Mouse (Mus musculus) hindbrain, embryonic 16.5 days (tissue): ENCODE results near the gene Gata3. TPM values are rescaled to one million over a fixed set of nuclear protein-coding genes. Genes with fewer than 3 reads are reported as not detected.

Source experiments
- ATAC-seq: fragments of 200-750 bp; cut with Nextera tagmentation; 2 replicates; pipeline ENCODE4 v1.8.0; 2017; ENCODE audit warnings: moderate TSS enrichment, moderate library complexity
- H3K27ac ChIP-seq: fragments of 300-500 bp; sonication (generic); 2 replicates; pipeline ENCODE4 v1.5.1; 2014; ENCODE audit warnings: low read depth, mild to moderate bottlenecking, control low read depth, low read length, moderate library complexity
- H3K27me3 ChIP-seq: fragments of 300-500 bp; sonication (generic); replicated peaks from 2 replicates; pipeline ENCODE4 v1.6.1; 2014; ENCODE audit warnings: low read length; ENCODE audit not compliant: control insufficient read depth, insufficient read depth
- H3K36me3 ChIP-seq: fragments of 300-500 bp; sonication (generic); 2 replicates; pipeline ENCODE4 v1.6.1; 2014; ENCODE audit warnings: mild to moderate bottlenecking, low read length, moderate library complexity, mixed read lengths; ENCODE audit not compliant: control insufficient read depth, insufficient read depth
- H3K4me1 ChIP-seq: fragments of 300-500 bp; sonication (generic); 2 replicates; pipeline ENCODE4 v1.6.1; 2014; ENCODE audit warnings: low read depth, low read length; ENCODE audit not compliant: control insufficient read depth, insufficient read depth
- H3K4me2 ChIP-seq: fragments of 300-500 bp; sonication (generic); 2 replicates; pipeline ENCODE4 v1.6.1; 2014; ENCODE audit warnings: mild to moderate bottlenecking, low read length, control low read depth, moderate library complexity
- H3K4me3 ChIP-seq: fragments of 300-500 bp; sonication (generic); 2 replicates; pipeline ENCODE4 v1.5.1; 2014; ENCODE audit warnings: mild to moderate bottlenecking, low read length, control low read depth, moderate library complexity
- H3K9ac ChIP-seq: fragments of 300-500 bp; sonication (generic); 2 replicates; pipeline ENCODE4 v1.6.1; 2014; ENCODE audit warnings: low read depth, mild to moderate bottlenecking, control low read depth, low read length, moderate library complexity
- H3K9me3 ChIP-seq: fragments of 300-500 bp; sonication (generic); 2 replicates; pipeline ENCODE4 v1.6.1; 2014; ENCODE audit warnings: mild to moderate bottlenecking, low read length, moderate library complexity; ENCODE audit not compliant: control insufficient read depth
- WGBS: fragments of 180-500 bp; shearing (Covaris S2); extraction: QIAGEN DNeasy Blood & Tissue Kit; methylation state at CpG from one replicate; pipeline ENCODE4 v1.1.7; 2014; 5-methylcytosine and 5-hydroxymethylcytosine counted together
- polyA plus RNA-seq: library from polyadenylated mRNA; unstranded; fragments of >200 nt; fragmentation: Nextera tagmentation; extraction: Ambion mirVana; gene quantifications from 2 replicates; pipeline ENCODE4 v1.2.1, GENCODE M21; 2015

The Gata3 gene
- polyA plus RNA-seq, 1 experiment from 2014 or later: 27.2 TPM

DNA sequence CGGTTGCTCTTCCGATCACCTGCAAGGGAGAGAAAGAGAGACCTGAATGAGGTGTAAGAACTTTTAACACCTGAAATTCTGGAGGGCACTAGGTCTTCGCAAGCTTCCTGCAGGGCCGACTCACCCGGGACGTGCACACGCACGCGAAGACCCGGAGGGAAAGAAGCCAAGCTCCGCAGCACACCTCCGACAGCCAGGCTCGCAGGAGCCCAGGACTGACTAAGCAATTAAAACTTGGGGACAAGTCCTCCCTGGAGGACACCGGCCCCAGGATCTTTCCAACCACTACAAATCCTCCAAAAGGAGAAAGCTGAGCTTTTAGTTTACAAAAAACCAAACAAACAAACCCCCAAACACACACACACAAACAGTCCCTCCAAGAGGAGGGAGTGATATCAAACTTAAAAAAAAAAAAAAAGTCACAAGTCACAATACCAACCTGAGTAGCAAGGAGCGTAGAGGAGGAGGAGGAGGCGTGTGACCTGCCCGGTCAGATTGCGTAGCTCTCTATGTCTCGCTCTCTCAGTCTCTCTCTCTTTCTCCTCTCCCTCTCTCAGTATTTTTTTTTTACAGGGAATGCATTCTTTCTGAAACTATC lies 11.8 kb downstream of the Gata3 start:
- Histone ChIP-seq H3K9ac (no peak overlapping the region), H3K27me3 (peaks cover 46% of the 10 kb centered on the region), H3K9me3 (no peaks in the 10 kb centered on the region), H3K27ac (no peak overlapping the region), H3K36me3 (no peaks in the 10 kb centered on the region), H3K4me3 (peak overlapping the region; percentile 46), H3K4me1 (peaks cover 11% of the 10 kb centered on the region; the same call in 1 of the 2 replicates), H3K4me2 (peak overlapping the region; percentile 84)
- 2% methylated on average over 19 of the region's 19 CpGs for WGBS
- no peak for ATAC-seq

DNA sequence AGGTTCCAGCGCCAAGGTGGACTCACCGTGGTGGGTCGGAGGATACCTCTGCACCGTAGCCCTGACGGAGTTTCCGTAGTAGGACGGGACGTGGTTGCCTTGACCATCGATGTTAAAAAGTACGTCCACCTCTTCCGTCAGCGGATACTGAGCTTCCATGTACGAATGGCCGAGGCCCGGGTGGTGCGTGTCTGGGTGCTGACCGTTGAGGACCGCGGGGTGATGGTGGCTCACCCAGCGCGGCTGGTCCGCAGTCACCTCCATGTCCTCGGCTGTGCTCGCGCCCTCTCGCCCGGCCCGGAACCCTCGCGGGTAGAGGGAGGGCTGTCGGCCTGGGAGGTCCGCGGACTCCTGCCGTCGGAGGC lies 12.5 kb downstream of the Gata3 start:
- H3K4me2 ChIP-seq: peak overlapping the region; percentile 46
- H3K4me1 ChIP-seq: peaks cover 11% of the 10 kb centered on the region; the same call in 1 of the 2 replicates
- WGBS: 1% methylated on average over 35 of the region's 35 CpGs
- H3K27me3 ChIP-seq: peaks cover 52% of the 10 kb centered on the region
- H3K4me3 ChIP-seq: peak overlapping the region; percentile 46
- no peak overlapping the region for H3K9ac ChIP-seq
- H3K27ac ChIP-seq: no peak overlapping the region
- H3K9me3 ChIP-seq: no peaks in the 10 kb centered on the region
- no peaks in the 10 kb centered on the region for H3K36me3 ChIP-seq
- ATAC-seq: no peak

DNA sequence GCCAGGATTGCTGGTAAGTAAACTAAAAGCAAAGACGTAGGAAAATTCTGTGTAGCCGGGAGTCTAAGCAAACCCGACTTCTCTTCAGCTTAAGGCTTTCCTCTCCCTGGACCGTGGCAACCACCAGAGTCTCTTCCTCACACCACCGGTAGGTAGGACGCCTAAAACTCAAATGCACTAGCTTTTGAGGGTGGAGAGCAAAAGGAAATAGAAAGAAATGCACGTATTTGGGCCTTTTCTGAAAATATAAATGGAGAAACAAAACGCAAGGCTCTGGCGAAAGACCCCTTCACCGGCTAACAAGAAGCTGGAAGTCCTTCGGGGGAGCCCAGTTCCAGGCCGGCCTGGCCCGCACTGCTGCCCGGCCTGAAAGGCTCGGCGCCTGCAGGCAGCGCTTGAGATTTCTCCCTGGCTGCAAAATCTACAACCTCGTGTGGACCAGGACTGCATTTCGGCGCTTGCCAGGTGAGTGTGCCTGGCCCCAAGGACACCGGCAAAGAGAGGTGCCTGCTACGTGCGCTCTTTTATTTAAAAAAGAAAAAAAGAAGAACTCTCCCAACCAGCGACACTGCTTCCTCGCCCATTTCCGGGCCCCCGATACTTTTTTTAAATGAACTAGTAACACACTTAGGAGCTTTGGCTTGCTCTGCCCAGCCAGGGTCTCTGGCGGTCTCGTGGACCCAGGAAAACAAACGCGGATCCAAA lies 13.1 kb downstream of the Gata3 start:
- H3K4me3 ChIP-seq: peak overlapping the region; percentile 46
- no peak overlapping the region for H3K9ac ChIP-seq
- WGBS: 3% methylated on average over 31 of the region's 31 CpGs
- peaks cover 48% of the 10 kb centered on the region for H3K27me3 ChIP-seq
- peaks cover 11% of the 10 kb centered on the region; the same call in 1 of the 2 replicates for H3K4me1 ChIP-seq
- peak overlapping the region; percentile 46 for H3K4me2 ChIP-seq
- no peaks in the 10 kb centered on the region for H3K9me3 ChIP-seq
- H3K36me3 ChIP-seq: no peaks in the 10 kb centered on the region
- ATAC-seq: no peak
- no peak overlapping the region for H3K27ac ChIP-seq

DNA sequence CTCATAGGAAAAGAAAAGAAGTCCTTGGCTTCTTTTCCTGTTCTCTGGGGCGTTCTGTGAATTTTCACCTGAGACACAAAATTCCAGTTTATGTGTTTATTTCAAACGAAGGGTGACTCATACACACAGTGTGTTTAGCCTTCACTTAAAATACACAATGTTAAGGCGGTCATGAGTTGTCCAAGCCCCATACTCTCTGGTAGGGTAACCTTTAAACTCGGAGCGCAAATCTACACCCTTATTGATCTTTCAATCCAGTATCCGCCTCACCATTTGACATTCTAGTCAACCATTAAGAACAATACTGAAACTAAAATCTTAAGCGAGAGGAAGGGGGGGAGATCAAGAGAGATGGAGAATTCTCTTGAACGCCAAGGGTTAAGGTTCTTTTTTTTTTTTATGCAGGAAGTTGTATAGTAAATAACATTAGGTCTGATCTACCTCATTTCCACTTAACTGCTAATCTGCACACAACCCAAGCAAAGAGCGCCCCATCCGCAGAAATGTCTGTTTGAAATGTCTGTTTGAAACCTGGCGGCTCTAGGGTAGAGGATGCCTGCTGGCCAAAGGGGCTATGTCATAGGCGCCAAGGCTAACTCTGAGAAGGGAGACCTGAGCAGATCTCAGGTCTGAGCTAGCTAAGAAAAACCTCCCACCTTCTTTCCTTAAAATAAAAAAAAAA lies 14.0 kb downstream of the Gata3 start:
- Histone ChIP-seq H3K36me3 (no peaks in the 10 kb centered on the region), H3K9ac (no peak overlapping the region), H3K4me1 (peaks cover 6% of the 10 kb centered on the region; the same call in 1 of the 2 replicates), H3K27ac (no peak overlapping the region), H3K4me2 (no peak overlapping the region), H3K9me3 (no peaks in the 10 kb centered on the region), H3K4me3 (peak overlapping the region; percentile 46), H3K27me3 (peaks cover 53% of the 10 kb centered on the region)
- WGBS: 13% methylated on average over 12 of the region's 12 CpGs
- ATAC-seq: no peak

DNA sequence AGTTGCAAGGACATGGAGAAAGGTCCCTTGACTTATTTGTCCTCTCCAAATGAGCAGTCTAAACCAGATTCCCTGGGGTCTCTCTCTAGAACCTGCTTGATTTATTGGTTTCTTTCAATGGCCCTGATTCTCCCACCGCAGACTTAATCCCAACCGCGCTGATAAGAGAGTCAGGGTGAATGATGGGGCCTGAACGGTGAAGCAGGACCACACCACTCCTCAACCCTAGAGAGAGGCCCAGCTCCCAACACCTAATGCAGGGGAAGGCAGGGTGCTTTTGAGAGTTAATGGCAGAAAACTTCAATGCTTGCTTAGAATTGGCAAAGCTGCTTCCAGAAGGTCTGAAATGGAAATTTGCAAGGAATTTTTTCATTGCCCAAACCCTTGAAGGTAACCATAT lies 14.6 kb downstream of the Gata3 start:
- Histone ChIP-seq H3K4me2 (peak overlapping the region; percentile 24), H3K27me3 (peaks cover 54% of the 10 kb centered on the region), H3K4me1 (peaks cover 5% of the 10 kb centered on the region; the same call in 1 of the 2 replicates), H3K27ac (no peak overlapping the region), H3K36me3 (no peaks in the 10 kb centered on the region), H3K9me3 (no peaks in the 10 kb centered on the region), H3K9ac (no peak overlapping the region), H3K4me3 (peak overlapping the region; percentile 20)
- no peak for ATAC-seq
- WGBS: 10% methylated on average over 4 of the region's 4 CpGs

DNA sequence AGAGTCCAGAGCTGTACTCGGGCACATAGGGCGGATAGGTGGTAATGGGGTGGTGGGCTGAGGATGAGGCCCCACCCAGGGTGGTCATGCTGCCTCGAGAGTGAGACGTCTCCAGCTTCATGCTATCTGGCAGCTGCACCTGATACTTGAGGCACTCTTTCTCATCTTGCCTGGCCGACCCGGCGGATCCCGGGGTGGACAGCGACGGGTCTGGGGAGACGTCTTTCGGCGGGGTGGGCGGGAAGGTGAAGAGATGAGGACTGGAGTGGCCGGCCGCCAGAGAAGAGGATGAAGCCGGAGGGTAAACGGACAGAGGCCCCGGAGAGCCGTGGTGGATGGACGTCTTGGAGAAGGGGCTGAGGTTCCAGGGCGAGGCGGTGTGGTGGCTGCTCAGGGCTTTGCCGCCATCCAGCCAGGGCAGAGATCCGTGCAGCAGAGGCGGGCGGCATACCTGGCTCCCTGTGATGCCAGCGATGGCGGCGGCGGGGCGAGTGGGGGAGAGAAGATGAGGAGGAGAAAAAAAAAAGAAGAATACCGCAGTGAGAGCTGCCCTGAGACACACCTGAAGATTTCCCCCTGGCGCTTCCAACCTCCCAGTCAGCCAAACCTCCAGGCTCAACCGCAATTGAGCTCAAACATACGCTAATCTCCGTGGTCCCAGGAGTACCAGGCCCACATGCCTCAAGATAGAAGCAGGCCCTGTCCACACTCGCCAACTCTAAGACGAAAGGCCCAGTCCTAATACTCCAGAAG lies 15.2 kb downstream of the Gata3 start:
- ATAC-seq: no peak
- H3K27me3 ChIP-seq: peaks cover 59% of the 10 kb centered on the region
- no peak overlapping the region for H3K27ac ChIP-seq
- 3% methylated on average over 39 of the region's 39 CpGs for WGBS
- no peaks in the 10 kb centered on the region for H3K36me3 ChIP-seq
- no peak overlapping the region for H3K9ac ChIP-seq
- H3K4me2 ChIP-seq: peak overlapping the region; percentile 24
- no peaks in the 10 kb centered on the region for H3K9me3 ChIP-seq
- peak overlapping the region; percentile 20 for H3K4me3 ChIP-seq
- H3K4me1 ChIP-seq: peaks cover 5% of the 10 kb centered on the region; the same call in 1 of the 2 replicates

DNA sequence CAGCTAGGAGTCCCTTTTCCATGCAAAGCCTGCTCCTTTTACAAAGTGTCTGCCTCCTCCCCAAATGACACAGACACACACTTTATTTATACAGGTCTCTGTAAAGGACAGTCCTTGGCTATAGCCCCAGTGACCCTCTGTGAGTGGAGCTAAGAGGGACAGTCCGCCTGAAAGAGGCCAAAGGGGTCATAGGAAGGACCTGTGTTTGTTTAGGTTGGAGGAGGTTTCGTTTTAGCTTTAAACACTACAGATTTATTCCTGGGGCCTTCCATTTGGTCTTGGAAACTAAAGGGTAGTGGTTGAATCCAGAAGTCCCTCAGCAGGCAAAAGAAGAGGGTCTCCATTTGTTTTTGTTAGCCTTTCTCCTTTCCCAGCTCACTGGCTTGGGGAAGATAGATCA lies 16.1 kb downstream of the Gata3 start:
- H3K9ac ChIP-seq: no peak overlapping the region
- peaks cover 5% of the 10 kb centered on the region; the same call in 1 of the 2 replicates for H3K4me1 ChIP-seq
- no peaks in the 10 kb centered on the region for H3K36me3 ChIP-seq
- no peaks in the 10 kb centered on the region for H3K9me3 ChIP-seq
- H3K27ac ChIP-seq: no peak overlapping the region
- H3K4me2 ChIP-seq: peak overlapping the region; percentile 24
- no peak overlapping the region for H3K4me3 ChIP-seq
- WGBS: 23% methylated on average over 2 of the region's 2 CpGs
- no peak for ATAC-seq
- H3K27me3 ChIP-seq: peaks cover 57% of the 10 kb centered on the region

DNA sequence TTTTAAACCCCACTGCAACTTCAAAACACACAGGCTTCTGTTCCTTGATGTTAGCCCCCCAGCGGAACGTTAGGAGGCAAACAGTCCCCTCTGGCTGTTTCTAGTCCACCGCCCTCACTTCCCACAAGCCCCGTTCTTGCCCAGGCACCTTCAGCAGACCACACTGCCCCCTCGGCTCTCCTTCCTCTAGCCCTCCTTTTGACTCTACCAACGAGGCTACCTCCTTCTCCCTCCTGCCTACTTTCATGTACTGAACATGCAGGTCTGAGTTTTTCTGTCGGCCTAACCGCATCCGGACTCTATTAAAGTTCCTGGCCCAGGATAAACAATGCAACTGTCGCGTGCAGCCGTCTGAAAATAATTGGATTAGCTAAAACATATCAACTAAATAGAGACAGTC lies 17.2 kb downstream of the Gata3 start:
- peak overlapping the region; percentile 7 for H3K4me3 ChIP-seq
- H3K9ac ChIP-seq: no peak overlapping the region
- no peaks in the 10 kb centered on the region for H3K9me3 ChIP-seq
- H3K27ac ChIP-seq: no peak overlapping the region
- H3K27me3 ChIP-seq: peaks cover 53% of the 10 kb centered on the region
- no peak for ATAC-seq
- H3K4me1 ChIP-seq: peaks cover 3% of the 10 kb centered on the region; the same call in 1 of the 2 replicates
- H3K36me3 ChIP-seq: no peaks in the 10 kb centered on the region
- peak overlapping the region; percentile 24 for H3K4me2 ChIP-seq
- WGBS: 5% methylated on average over 12 of the region's 12 CpGs
